Mouse (Mus musculus) myocyte (in vitro differentiated cells): ENCODE results near the gene Fahd1.

Source experiments
- E2F4 ChIP-seq: IDR thresholded peaks from one replicate; pipeline ENCODE4 v1.6.1; 2011; ENCODE audit warnings: mild to moderate bottlenecking, control low read depth, moderate library complexity; ENCODE audit not compliant: insufficient read depth
- MYOG ChIP-seq, 3 experiments: IDR thresholded peaks; one replicate each; pipeline ENCODE4 v1.6.1; 2011; ENCODE audit warnings: control low read depth in 2 of 3, low read depth in 2 of 3, mild to moderate bottlenecking in 2 of 3; ENCODE audit not compliant: insufficient read length in 2 of 3, control insufficient read depth in 1 of 3, insufficient read depth in 1 of 3
- POLR2A ChIP-seq: IDR thresholded peaks from one replicate; pipeline ENCODE4 v1.6.1; 2011; ENCODE audit warnings: low read depth, mild to moderate bottlenecking, control low read depth, moderate library complexity; ENCODE audit not compliant: insufficient read length
- POLR2AphosphoS2 ChIP-seq: IDR thresholded peaks from one replicate; pipeline ENCODE4 v1.6.1; 2011; ENCODE audit warnings: low read depth, control low read depth; ENCODE audit not compliant: insufficient read length
- TCF12 ChIP-seq: IDR thresholded peaks from one replicate; pipeline ENCODE4 v1.6.1; 2011; ENCODE audit warnings: mild to moderate bottlenecking, control low read depth; ENCODE audit not compliant: poor library complexity, insufficient read depth, severe bottlenecking
- USF1 ChIP-seq: IDR thresholded peaks from one replicate; pipeline ENCODE4 v1.6.1; 2011; ENCODE audit warnings: low read depth, mild to moderate bottlenecking, control low read depth, moderate library complexity

DNA sequence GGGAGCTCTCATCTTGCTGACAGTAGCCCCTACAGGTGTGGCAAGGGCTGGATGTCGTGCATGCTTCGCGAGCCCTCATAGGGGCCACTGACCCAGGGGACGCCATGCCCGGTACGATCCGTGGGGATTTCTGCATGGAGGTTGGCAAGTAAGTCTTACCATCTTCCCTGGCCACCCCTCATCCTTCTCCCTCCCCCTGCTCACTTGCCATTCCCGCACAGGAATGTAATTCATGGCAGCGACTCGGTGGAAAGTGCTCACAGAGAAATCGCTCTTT lies 46.8 kb upstream of the Fahd1 start:
- TF ChIP-seq POLR2AphosphoS2 (peak; percentile 90), USF1 (no peak), POLR2A (no peak), TCF12 (no peak), E2F4 (no peak), MYOG (IDR thresholded peaks at IDR 0.05; ENCODE audit: control insufficient read depth in 1 of 3, insufficient read depth in 1 of 3, insufficient read length in 2 of 3, low read depth in 2 of 3) (no peak)
